Mouse (Mus musculus) right cerebral cortex, adult 2 months (tissue): Measurements from ENCODE around the gene BC049730.
"Not testable (repeated sequence)": the region's sequence is repeated elsewhere in the genome, so short reads cannot be mapped to it uniquely, and the experiment has no call there.

Experiments
- DNase-seq, 2 experiments: peaks; one replicate each; pipeline ENCODE4 v3.0.0; 2021 to 2022; ENCODE audit warnings: low spot score in 2 of 2

BC049730 gene

DNA sequence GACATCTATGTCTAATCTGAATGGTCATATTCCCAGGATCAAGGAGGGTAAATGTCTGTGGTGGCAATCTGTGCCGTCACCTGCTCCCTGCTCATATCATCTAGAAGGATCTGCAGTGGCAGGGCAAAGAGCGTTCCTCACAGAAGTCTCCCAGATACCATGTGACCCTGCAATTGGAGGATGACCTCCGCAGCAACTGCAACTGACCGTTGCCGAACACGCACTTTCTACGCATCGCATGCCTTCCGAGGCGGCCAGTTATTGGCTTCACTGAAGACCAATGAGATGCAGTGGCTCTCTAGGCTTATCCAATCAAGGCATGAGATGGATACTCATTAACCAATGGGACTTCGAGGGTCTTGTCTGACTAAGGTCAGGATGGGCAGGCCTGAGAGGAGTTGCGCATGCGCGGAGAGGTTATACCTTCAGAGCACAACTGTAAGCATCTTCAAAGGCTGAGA lies at the start of gene BC049730:
Gene BC049730 (plus strand): TSS at position 411 of the 461 bp plus-strand sequence.
- no peak for DNase-seq

DNA sequence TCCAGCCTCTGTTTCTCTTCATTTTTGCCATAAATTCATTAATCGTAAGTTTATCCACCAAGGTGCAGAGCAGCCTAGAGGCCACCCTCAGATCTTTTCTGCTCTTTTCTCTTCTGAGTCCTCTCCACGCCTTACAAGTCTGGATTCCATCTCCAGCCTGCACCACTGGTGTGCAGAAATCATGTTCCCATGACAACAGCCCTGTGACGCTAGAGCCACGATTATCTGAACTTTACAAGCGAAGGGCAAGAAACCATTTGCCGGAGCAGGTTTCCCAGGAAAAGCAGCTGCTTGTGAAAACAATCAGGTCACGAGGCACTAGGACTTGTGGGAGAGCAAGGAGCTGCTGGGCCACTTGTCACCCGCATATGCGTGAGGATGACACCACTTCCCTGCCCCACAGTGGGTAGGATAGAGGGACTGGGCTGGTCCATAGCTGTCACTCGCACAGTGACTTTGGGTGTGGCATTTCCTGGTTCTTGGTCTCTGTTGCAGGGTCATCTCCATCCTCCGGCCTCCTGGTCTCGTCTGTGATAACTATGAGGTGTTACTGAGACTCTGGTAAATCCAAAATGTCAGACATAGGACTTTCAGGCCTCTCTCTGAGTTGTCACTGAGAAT lies 49.2 kb upstream of the BC049730 start:
- no peak for DNase-seq

GRCm38 (mm10) chr7:24661118-24661904 lies 47.7 kb upstream of the BC049730 start:
- no peak for DNase-seq

DNA sequence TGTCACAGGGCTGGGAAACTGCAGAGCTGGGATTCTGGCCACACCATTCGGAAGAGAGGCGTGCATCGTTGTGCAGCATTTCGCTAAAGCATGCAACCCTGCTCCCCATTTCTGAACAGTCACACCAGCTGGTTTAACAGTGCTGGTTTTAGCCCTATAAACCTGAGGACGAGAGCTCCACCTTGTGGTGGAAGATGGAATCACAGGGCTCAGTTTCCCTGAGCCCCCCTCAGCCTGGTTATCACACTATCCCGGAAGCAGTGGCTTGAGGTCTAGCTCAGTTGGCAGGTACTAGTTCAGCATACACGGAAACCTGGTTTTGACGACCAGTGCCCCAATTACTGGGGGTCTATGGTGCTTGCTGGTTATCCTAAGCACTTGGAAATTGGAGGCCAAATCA lies 46.5 kb upstream of the BC049730 start:
- DNase-seq = peak; percentile 73 to 76

GRCm38 (mm10) chr7:24664301-24664700 lies 44.7 kb upstream of the BC049730 start:
- no peak for DNase-seq

GRCm38 (mm10) chr7:24664959-24665358 lies 44.1 kb upstream of the BC049730 start:
- DNase-seq = no peak

- no peak for DNase-seq
Observed at GRCm38 (mm10) chr7:24671944-24672439, 37.0 kb upstream of the BC049730 start.

- no peak for DNase-seq
Observed at GRCm38 (mm10) chr7:24676575-24676974, 32.5 kb upstream of the BC049730 start, which contains the start of gene Tex101. Tex101 (minus strand) TSS chr7:24676675.

- not testable (repeated sequence) for DNase-seq
Observed at GRCm38 (mm10) chr7:24684121-24684520, 24.9 kb upstream of the BC049730 start.

GRCm38 (mm10) chr7:24687519-24687918 lies 21.5 kb upstream of the BC049730 start:
- not testable (repeated sequence) for DNase-seq

GRCm38 (mm10) chr7:24692693-24693092 lies 16.3 kb upstream of the BC049730 start:
- not testable (repeated sequence) for DNase-seq

DNA sequence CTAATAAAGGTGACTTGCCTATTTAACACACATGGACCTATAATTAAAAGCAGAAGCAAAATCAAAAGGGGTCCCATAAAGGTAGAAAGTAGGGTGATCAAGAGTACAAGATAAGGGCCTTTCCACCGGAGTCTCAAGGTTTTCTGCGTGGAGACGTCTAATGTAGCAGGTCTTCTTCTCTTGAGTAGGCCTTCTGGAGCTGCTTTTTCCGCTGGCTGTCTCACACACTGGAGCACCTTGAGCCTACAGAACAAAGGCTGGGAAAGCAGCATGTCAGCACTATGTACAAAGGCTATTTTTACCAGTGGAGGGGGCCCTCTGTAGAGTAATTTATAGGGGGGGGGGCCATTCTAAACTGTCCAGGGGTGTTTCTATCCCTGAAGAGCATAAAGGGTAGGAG lies 11.2 kb upstream of the BC049730 start:
- DNase-seq = not testable (repeated sequence)

- not testable (repeated sequence) for DNase-seq
Observed at GRCm38 (mm10) chr7:24702841-24703240, 6.2 kb upstream of the BC049730 start.

DNA sequence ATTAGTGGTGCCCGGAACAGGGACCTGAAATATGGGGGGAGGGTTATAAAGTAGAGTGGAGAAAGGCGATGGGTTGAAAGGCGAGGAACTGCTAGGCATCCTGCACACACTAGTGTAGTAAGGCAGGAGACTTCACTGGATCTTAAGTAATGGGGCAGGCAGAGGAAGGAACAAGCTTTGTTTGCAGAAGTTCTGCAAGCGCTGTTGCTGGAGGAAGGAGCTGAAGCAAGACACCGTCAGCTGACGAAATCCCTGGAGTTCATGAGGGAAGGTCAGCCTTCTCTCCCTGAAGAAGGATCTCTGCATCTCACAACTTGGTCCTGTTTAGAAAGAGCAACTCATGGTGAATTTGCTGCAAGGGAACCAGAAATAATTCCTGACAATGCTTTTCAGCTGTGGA lies 6.0 kb downstream of the BC049730 start:
- no peak for DNase-seq

DNA sequence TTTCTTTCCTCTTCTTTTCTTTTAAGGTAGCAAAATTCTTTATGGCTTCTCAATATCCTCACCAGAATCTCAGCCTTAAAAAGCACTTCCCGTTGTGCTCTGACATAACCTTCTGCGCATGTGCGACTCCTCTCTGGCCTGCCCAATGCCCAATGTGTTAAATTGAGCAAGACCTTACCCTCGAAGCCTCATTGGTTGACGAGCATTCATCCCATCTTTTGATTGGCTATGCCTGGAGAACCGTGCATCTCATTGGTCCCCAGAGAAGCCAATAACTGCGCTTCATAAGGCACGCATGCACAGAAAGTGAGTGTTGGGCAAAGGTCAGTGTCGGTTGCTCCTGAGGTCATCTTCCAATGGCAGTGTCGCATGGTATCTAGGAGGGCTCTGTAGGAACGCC lies 17.8 kb downstream of the BC049730 start, which contains the start of gene Gm4763:
Gene Gm4763 (minus strand): TSS at position 101 of the 400 bp plus-strand sequence.
- not testable (repeated sequence) for DNase-seq

- DNase-seq = no peak
Observed at GRCm38 (mm10) chr7:24735970-24736670, 27.1 kb downstream of the BC049730 start.

GRCm38 (mm10) chr7:24750695-24751094 lies 41.7 kb downstream of the BC049730 start:
- DNase-seq = no peak

DNA sequence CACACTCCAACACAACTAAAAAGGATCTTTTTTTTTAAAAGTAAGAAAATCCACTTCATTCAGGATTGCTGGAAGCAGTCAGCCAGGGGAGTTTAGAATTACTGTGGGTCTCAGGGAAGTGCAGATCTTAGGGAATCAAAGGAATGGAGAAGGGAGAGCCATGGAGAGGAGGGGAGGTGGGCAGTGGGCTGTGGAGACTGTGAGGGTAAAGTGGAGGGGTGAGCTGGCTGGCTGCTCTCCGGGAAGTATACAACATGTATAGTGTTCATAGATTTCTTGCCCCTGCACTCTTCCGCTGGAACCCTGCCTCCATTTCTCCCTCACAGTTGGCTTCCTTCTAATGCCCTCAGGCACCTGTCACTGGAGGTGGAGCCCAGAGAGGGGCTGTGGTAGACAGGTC lies 42.6 kb downstream of the BC049730 start:
- no peak for DNase-seq

GRCm38 (mm10) chr7:24753476-24753875 lies 44.4 kb downstream of the BC049730 start:
- no peak for DNase-seq

DNA sequence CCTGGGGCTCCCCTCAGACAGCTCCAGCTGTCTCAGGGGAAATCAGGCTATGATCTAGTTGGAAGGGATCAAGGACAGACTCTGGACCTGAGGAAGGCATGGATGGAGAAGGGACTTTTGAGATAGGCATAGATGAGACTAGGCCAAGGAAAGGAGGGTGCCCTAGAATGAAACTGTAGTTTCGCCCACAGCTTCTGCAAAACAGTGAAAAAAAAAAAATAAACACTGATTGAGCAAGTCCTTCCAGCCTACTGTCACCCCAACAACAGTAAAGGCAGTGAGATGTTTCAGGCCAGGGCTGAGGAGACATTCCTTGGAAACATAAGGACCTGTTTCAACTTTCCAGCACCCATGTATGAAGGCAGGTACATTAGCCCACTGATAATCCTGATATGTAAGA lies 49.5 kb downstream of the BC049730 start:
- DNase-seq = no peak

- DNase-seq = no peak
Observed at GRCm38 (mm10) chr7:24760211-24760610, 51.2 kb downstream of the BC049730 start, which contains the start of gene Cd177. Cd177 (minus strand) TSS chr7:24760311.

DNA sequence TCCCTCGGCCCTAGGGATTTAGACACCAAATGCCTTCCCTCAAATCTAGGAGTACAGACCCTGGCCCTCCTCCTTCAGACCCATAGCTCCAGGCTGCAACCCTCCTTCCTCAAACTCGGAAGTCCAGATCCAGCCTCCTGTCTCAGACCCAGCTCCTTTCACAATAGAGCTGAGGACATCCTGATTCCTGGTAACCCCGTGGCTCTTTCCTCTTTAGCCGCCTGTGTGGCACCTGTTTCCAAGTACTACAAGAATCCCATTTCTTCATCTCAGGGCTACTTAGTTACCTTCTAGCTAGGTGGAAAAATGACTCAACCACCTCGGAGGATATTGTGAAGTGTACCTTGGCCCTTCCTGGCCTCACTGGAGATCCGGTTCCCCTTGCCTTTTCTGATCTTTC lies 52.1 kb downstream of the BC049730 start:
- no peak for DNase-seq
